Mouse (Mus musculus): ENCODE measurements at regions not wholly inside any gene's neighbourhood (a gene's known extent, or its start where the extent isn't known, plus 50 kb on each side); places are given as distances from the start of the nearest gene placed in this dataset.

DNA sequence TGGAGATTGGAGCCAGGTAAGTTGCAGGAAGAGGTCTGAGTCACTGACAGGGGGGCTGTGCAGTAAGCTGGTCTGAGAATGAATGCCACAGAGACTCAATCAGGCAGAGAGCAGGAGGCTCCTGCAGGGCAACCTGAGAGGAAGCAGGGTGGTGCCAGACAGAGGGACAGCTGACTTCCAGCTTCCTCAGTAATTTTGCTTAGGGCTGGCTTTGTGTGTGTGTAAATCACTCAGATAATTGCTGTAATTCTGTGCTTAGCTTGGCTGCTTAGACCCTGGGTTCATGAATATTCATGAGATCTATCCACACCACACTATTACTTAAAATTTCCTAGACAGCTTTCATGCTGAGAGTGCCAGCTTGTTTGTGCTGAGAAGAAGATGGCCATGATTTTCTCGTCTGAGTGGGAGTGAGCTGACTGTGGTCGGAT, 408.7 kb downstream of the Cmpk2 start:
- no peak for DNase-seq (ENCODE audit: low read depth in 1 of 2, low spot score in 2 of 2)
- Histone ChIP-seq H3K36me3 (ENCODE audit: control insufficient read depth, insufficient read depth, low read length) (no peaks in the 10 kb centered on the region), H3K4me3 (ENCODE audit: extremely low read depth, insufficient read depth, insufficient read length) (no peak overlapping the region), H3K4me1 (ENCODE audit: control insufficient read depth, insufficient read depth, insufficient read length) (no peaks in the 10 kb centered on the region), H3K27me3 (ENCODE audit: control insufficient read depth, insufficient read depth, low read length) (no peaks in the 10 kb centered on the region), H3K27ac (ENCODE audit: insufficient read depth, low read length) (no peak overlapping the region)
- TF ChIP-seq POLR2A (IDR thresholded peaks at IDR 0.05; ENCODE audit: low read depth, low read length) (no peak), CTCF (IDR thresholded peaks at IDR 0.05; ENCODE audit: extremely low read depth, insufficient read depth, insufficient read length, insufficient replicate concordance) (no peak)
- 73% methylated on average over 2 of the region's 2 CpGs for whole genome bisulfite sequencing

DNA sequence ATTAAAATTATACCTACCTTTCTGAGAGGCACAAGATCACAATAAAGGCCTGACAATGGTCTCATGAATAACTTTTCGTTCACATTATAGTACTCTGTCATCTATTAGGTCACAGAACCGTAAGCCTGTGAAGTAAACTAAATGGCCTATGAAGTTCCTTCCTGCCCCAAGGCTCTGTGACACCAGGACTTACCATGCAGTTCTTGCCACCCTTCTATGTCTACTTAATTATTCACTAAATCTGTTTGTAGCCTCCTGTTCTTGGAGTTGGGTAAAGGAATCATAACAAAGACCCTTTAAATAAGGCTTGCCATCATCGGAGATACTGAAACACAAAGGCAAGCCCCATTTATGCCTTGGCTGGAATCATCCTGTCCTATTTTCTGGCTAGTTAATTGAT, 408.3 kb downstream of the Cmpk2 start:
- Histone ChIP-seq H3K4me1 (ENCODE audit: control insufficient read depth, insufficient read depth, insufficient read length) (no peaks in the 10 kb centered on the region), H3K36me3 (ENCODE audit: control insufficient read depth, insufficient read depth, low read length) (no peaks in the 10 kb centered on the region), H3K4me3 (ENCODE audit: extremely low read depth, insufficient read depth, insufficient read length) (no peak overlapping the region), H3K27ac (ENCODE audit: insufficient read depth, low read length) (no peak overlapping the region), H3K27me3 (ENCODE audit: control insufficient read depth, insufficient read depth, low read length) (no peaks in the 10 kb centered on the region)
- no peak for TF ChIP-seq POLR2A (IDR thresholded peaks at IDR 0.05; ENCODE audit: low read depth, low read length)
- TF ChIP-seq CTCF (IDR thresholded peaks at IDR 0.05; ENCODE audit: extremely low read depth, insufficient read depth, insufficient read length, insufficient replicate concordance), result no peak
- WGBS, result 80% methylated on average over 3 of the region's 3 CpGs
- DNase-seq (ENCODE audit: low read depth in 1 of 2, low spot score in 2 of 2), result no peak

DNA sequence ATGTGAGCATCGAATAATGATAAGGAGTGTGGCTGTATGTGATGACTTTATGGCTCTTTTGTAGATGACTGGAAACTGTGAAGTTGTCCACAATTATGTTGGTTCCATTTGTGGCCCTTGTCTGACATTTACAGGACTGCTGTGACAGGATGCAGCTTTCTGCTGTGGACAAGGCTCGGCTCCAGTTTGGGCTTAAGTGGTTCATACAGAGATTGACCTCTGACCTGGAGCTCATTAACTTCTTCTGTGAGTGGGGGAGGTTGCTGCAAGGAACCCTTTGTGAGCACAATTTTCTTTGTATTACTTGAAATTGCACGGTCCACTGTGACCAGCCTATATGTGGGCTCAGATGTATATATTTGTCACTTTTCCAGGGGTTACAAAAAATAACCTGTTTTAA, 403.5 kb downstream of the Cmpk2 start:
- WGBS, result 33% methylated on average over 3 of the region's 3 CpGs
- no peaks in the 10 kb centered on the region for H3K4me1 ChIP-seq (ENCODE audit: control insufficient read depth, insufficient read depth, insufficient read length)
- H3K4me3 ChIP-seq (ENCODE audit: extremely low read depth, insufficient read depth, insufficient read length), result no peak overlapping the region
- H3K36me3 ChIP-seq (ENCODE audit: control insufficient read depth, insufficient read depth, low read length), result no peaks in the 10 kb centered on the region
- H3K27ac ChIP-seq (ENCODE audit: insufficient read depth, low read length), result no peak overlapping the region
- TF ChIP-seq POLR2A (IDR thresholded peaks at IDR 0.05; ENCODE audit: low read depth, low read length) (no peak), CTCF (IDR thresholded peaks at IDR 0.05; ENCODE audit: extremely low read depth, insufficient read depth, insufficient read length, insufficient replicate concordance) (no peak)
- no peaks in the 10 kb centered on the region for H3K27me3 ChIP-seq (ENCODE audit: control insufficient read depth, insufficient read depth, low read length)
- no peak for DNase-seq (ENCODE audit: low read depth in 1 of 2, low spot score in 2 of 2)

DNA sequence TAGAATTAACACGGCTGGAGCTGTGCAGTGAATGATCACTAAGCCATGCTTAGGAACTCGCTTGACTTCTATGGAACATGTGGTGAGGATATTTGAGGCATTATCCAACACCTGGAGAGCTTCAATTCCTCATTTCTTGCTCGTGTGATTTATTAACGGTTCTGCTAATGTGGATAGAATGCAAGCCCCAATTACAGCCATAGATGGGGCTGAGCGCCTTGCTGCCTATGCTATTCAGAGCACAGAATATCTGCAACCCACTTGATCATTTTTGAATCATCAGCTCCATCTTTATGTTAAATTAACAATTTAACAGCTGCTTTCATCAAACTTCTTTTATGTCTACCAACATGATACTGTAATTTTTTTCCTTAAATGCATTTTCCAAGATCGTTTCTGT, 398.7 kb downstream of the Cmpk2 start:
- Histone ChIP-seq H3K27me3 (ENCODE audit: control insufficient read depth, insufficient read depth, low read length) (no peaks in the 10 kb centered on the region), H3K4me3 (ENCODE audit: extremely low read depth, insufficient read depth, insufficient read length) (no peak overlapping the region), H3K36me3 (ENCODE audit: control insufficient read depth, insufficient read depth, low read length) (no peaks in the 10 kb centered on the region), H3K27ac (ENCODE audit: insufficient read depth, low read length) (no peak overlapping the region), H3K4me1 (ENCODE audit: control insufficient read depth, insufficient read depth, insufficient read length) (no peaks in the 10 kb centered on the region)
- 80% methylated on average over 6 of the region's 6 CpGs for WGBS
- DNase-seq (ENCODE audit: low read depth in 1 of 2, low spot score in 2 of 2), result no peak
- TF ChIP-seq POLR2A (IDR thresholded peaks at IDR 0.05; ENCODE audit: low read depth, low read length) (no peak), CTCF (IDR thresholded peaks at IDR 0.05; ENCODE audit: extremely low read depth, insufficient read depth, insufficient read length, insufficient replicate concordance) (no peak)

DNA sequence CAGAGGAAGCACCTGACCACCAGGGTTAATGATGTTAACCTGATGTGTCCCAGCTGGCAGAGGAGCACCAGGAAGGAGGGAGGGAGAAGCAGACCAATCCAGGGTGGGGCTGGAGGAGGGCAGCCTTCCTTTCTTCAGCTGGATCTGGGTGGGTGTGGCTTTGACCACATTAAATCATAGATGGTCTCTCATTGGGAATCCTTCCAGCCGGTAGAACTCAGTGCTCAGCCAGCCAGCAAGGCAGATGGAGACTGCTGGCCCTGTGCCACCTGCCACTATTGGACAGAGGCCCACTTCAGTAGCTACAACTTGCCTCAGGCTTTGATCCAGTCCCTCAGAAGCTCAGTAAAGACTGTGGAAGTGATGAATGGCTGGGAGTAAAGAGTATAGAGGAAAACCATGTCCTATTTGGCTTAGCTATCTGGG, 386.1 kb downstream of the Cmpk2 start:
- Histone ChIP-seq H3K4me3 (ENCODE audit: extremely low read depth, insufficient read depth, insufficient read length) (no peak overlapping the region), H3K27ac (ENCODE audit: insufficient read depth, low read length) (no peak overlapping the region), H3K36me3 (ENCODE audit: control insufficient read depth, insufficient read depth, low read length) (no peaks in the 10 kb centered on the region), H3K4me1 (ENCODE audit: control insufficient read depth, insufficient read depth, insufficient read length) (no peaks in the 10 kb centered on the region), H3K27me3 (ENCODE audit: control insufficient read depth, insufficient read depth, low read length) (no peaks in the 10 kb centered on the region)
- TF ChIP-seq CTCF (IDR thresholded peaks at IDR 0.05; ENCODE audit: extremely low read depth, insufficient read depth, insufficient read length, insufficient replicate concordance) (no peak), POLR2A (IDR thresholded peaks at IDR 0.05; ENCODE audit: low read depth, low read length) (no peak)
- no peak for DNase-seq (ENCODE audit: low read depth in 1 of 2, low spot score in 2 of 2)
- 79% methylated on average over 1 of the region's 1 CpGs for WGBS

DNA sequence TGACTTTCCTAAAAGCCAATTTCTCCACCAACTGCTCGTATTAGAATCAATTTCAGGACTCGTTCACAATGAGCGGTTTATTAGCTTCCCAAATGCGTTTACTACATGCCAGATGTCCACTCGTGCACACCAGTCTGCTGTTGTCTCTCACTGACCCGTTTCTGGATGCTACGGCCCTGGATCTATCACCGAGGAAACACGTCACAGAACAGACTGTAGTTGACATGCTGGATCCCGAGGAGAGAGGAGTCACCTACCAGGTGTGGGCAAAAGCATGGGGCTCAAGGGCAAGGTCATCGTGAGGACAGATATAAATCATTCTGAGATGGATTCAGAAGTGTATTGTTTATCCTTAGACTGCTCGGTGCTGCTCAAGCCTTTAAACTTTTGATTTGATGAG, 375.9 kb downstream of the Cmpk2 start:
- Histone ChIP-seq H3K27me3 (ENCODE audit: control insufficient read depth, insufficient read depth, low read length) (no peaks in the 10 kb centered on the region), H3K4me3 (ENCODE audit: extremely low read depth, insufficient read depth, insufficient read length) (no peak overlapping the region)
- WGBS, result 85% methylated on average over 12 of the region's 12 CpGs

DNA sequence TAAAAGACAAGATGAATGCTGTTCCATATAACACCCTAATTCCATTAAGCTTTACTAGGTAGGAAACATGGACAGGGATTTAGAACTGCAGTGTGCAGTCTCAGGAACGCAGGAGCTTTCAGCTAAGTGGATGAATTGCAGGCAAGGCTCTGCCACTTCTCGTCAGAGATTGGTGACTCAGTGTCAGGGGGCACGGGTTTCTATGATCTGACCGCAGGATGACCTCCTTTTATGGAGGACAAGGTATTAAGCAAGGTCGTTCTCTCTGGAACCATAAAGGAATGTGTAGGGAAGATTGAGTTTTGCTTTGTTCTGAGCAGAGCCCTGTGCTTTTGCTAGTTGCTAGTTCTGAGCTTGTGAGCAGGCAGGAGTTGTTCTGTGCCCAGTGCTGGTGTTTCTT, 373.7 kb downstream of the Cmpk2 start:
- DNase-seq (ENCODE audit: low read depth in 1 of 2, low spot score in 2 of 2), result no peak
- H3K27ac ChIP-seq (ENCODE audit: insufficient read depth, low read length), result no peak overlapping the region
- WGBS, result 31% methylated on average over 5 of the region's 5 CpGs
- no peak overlapping the region for H3K4me3 ChIP-seq (ENCODE audit: extremely low read depth, insufficient read depth, insufficient read length)
- no peaks in the 10 kb centered on the region for H3K4me1 ChIP-seq (ENCODE audit: control insufficient read depth, insufficient read depth, insufficient read length)
- no peak for TF ChIP-seq CTCF (IDR thresholded peaks at IDR 0.05; ENCODE audit: extremely low read depth, insufficient read depth, insufficient read length, insufficient replicate concordance)
- TF ChIP-seq POLR2A (IDR thresholded peaks at IDR 0.05; ENCODE audit: low read depth, low read length), result no peak
- no peaks in the 10 kb centered on the region for H3K36me3 ChIP-seq (ENCODE audit: control insufficient read depth, insufficient read depth, low read length)
- H3K27me3 ChIP-seq (ENCODE audit: control insufficient read depth, insufficient read depth, low read length), result no peaks in the 10 kb centered on the region

More for the DNA sequence above, 375.9 kb downstream of the Cmpk2 start:
- DNase-seq (ENCODE audit: low read depth in 1 of 2, low spot score in 2 of 2), result no peak
- no peak overlapping the region for H3K27ac ChIP-seq (ENCODE audit: insufficient read depth, low read length)
- TF ChIP-seq CTCF (IDR thresholded peaks at IDR 0.05; ENCODE audit: extremely low read depth, insufficient read depth, insufficient read length, insufficient replicate concordance) (no peak), POLR2A (IDR thresholded peaks at IDR 0.05; ENCODE audit: low read depth, low read length) (no peak)
- no peaks in the 10 kb centered on the region for H3K4me1 ChIP-seq (ENCODE audit: control insufficient read depth, insufficient read depth, insufficient read length)
- H3K36me3 ChIP-seq (ENCODE audit: control insufficient read depth, insufficient read depth, low read length), result no peaks in the 10 kb centered on the region
